Mouse (Mus musculus): Measurements from ENCODE around the gene Smg7. TPM values are rescaled to one million over a fixed set of nuclear protein-coding genes. Genes with fewer than 3 reads are reported as not detected.
"Not testable (repeated sequence)": the region's sequence is repeated elsewhere in the genome, so short reads cannot be mapped to it uniquely, and the experiment has no call there.

Gene Smg7
- polyA plus RNA-seq, 1 experiment from 2014 or later = 27.3 TPM

GRCm38 (mm10) chr1:152913483-152914460 lies 11.3 kb upstream of the Smg7 start:
- Histone ChIP-seq H3K27me3 (replicated peaks; ENCODE audit: control insufficient read depth, insufficient read depth, low read length) (no peaks in the 10 kb centered on the region), H3K9ac (ENCODE audit: low read depth, low read length) (no peak overlapping the region), H3K4me3 (ENCODE audit: low read length) (no peak overlapping the region), H3K4me2 (ENCODE audit: low read length) (no peak overlapping the region), H3K36me3 (ENCODE audit: control insufficient read depth, insufficient read depth, low read length) (no peaks in the 10 kb centered on the region), H3K4me1 (ENCODE audit: control insufficient read depth, insufficient read depth, low read depth, low read length) (no peaks in the 10 kb centered on the region), H3K27ac (ENCODE audit: low read depth, low read length) (no peak overlapping the region), H3K9me3 (ENCODE audit: control insufficient read depth, low read length) (no peaks in the 10 kb centered on the region)
- no peak for ATAC-seq
- WGBS = 75% methylated on average over 6 of the region's 6 CpGs

GRCm38 (mm10) chr1:152904469-152904868 lies 2.0 kb upstream of the Smg7 start:
- peak overlapping the region; percentile 78 for H3K27ac ChIP-seq (ENCODE audit: low read depth, low read length)
- under 1% methylated on average over 14 of the region's 14 CpGs for WGBS
- H3K4me1 ChIP-seq (ENCODE audit: control insufficient read depth, insufficient read depth, low read depth, low read length) = peaks cover 15% of the 10 kb centered on the region
- H3K4me3 ChIP-seq (ENCODE audit: low read length) = peak overlapping the region; percentile 41
- no peaks in the 10 kb centered on the region for H3K36me3 ChIP-seq (ENCODE audit: control insufficient read depth, insufficient read depth, low read length)
- H3K27me3 ChIP-seq (replicated peaks; ENCODE audit: control insufficient read depth, insufficient read depth, low read length) = no peaks in the 10 kb centered on the region
- peak overlapping the region; percentile 96 for H3K4me2 ChIP-seq (ENCODE audit: low read length)
- peak overlapping the region; percentile 51; the same call in 1 of the 2 replicates for H3K9ac ChIP-seq (ENCODE audit: low read depth, low read length)
- peak; percentile 55 for ATAC-seq
- no peaks in the 10 kb centered on the region for H3K9me3 ChIP-seq (ENCODE audit: control insufficient read depth, low read length)

- peak; percentile 50 for ATAC-seq
- Histone ChIP-seq H3K27me3 (replicated peaks; ENCODE audit: control insufficient read depth, insufficient read depth, low read length) (no peaks in the 10 kb centered on the region), H3K27ac (ENCODE audit: low read depth, low read length) (peak overlapping the region; percentile 100), H3K36me3 (ENCODE audit: control insufficient read depth, insufficient read depth, low read length) (no peaks in the 10 kb centered on the region), H3K4me1 (ENCODE audit: control insufficient read depth, insufficient read depth, low read depth, low read length) (peaks cover 17% of the 10 kb centered on the region), H3K4me3 (ENCODE audit: low read length) (peak overlapping the region; percentile 80), H3K4me2 (ENCODE audit: low read length) (peak overlapping the region; percentile 96), H3K9ac (ENCODE audit: low read depth, low read length) (peak overlapping the region; percentile 70), H3K9me3 (ENCODE audit: control insufficient read depth, low read length) (no peaks in the 10 kb centered on the region)
- WGBS = 0% methylated on average over 36 of the region's 36 CpGs
These were observed 1.2 kb upstream of the Smg7 start for GRCm38 (mm10) chr1:152903591-152904135.

- Histone ChIP-seq H3K27me3 (replicated peaks; ENCODE audit: control insufficient read depth, insufficient read depth, low read length) (no peaks in the 10 kb centered on the region), H3K4me3 (ENCODE audit: low read length) (peak overlapping the region; percentile 80), H3K36me3 (ENCODE audit: control insufficient read depth, insufficient read depth, low read length) (no peaks in the 10 kb centered on the region), H3K9me3 (ENCODE audit: control insufficient read depth, low read length) (no peaks in the 10 kb centered on the region), H3K4me1 (ENCODE audit: control insufficient read depth, insufficient read depth, low read depth, low read length) (peaks cover 17% of the 10 kb centered on the region), H3K4me2 (ENCODE audit: low read length) (peak overlapping the region; percentile 96), H3K9ac (ENCODE audit: low read depth, low read length) (peak overlapping the region; percentile 93), H3K27ac (ENCODE audit: low read depth, low read length) (peak overlapping the region; percentile 100)
- under 1% methylated on average over 65 of the region's 69 CpGs for WGBS
- peak; percentile 91 for ATAC-seq
These were observed 445 bp upstream of the Smg7 start for GRCm38 (mm10) chr1:152902665-152903516.

- Histone ChIP-seq H3K4me2 (ENCODE audit: low read length) (peak overlapping the region; percentile 76), H3K9me3 (ENCODE audit: control insufficient read depth, low read length) (no peaks in the 10 kb centered on the region), H3K9ac (ENCODE audit: low read depth, low read length) (peak overlapping the region; percentile 91), H3K27ac (ENCODE audit: low read depth, low read length) (peak overlapping the region; percentile 100), H3K27me3 (replicated peaks; ENCODE audit: control insufficient read depth, insufficient read depth, low read length) (no peaks in the 10 kb centered on the region), H3K36me3 (ENCODE audit: control insufficient read depth, insufficient read depth, low read length) (no peaks in the 10 kb centered on the region), H3K4me1 (ENCODE audit: control insufficient read depth, insufficient read depth, low read depth, low read length) (peaks cover 17% of the 10 kb centered on the region), H3K4me3 (ENCODE audit: low read length) (peak overlapping the region; percentile 80)
- 1% methylated on average over 6 of the region's 6 CpGs for WGBS
- ATAC-seq = no peak
These were observed 1.1 kb downstream of the Smg7 start for GRCm38 (mm10) chr1:152901419-152901764.

GRCm38 (mm10) chr1:152888086-152888485 lies 14.4 kb downstream of the Smg7 start:
- not testable (repeated sequence) for H3K36me3 ChIP-seq (ENCODE audit: control insufficient read depth, insufficient read depth, low read length); H3K27me3 ChIP-seq (replicated peaks; ENCODE audit: control insufficient read depth, insufficient read depth, low read length); H3K9me3 ChIP-seq (ENCODE audit: control insufficient read depth, low read length); H3K4me3 ChIP-seq (ENCODE audit: low read length); ATAC-seq; H3K4me1 ChIP-seq (ENCODE audit: control insufficient read depth, insufficient read depth, low read depth, low read length); H3K4me2 ChIP-seq (ENCODE audit: low read length); H3K9ac ChIP-seq (ENCODE audit: low read depth, low read length); H3K27ac ChIP-seq (ENCODE audit: low read depth, low read length)
- WGBS = 97% methylated on average over 3 of the region's 5 CpGs

- no peak for ATAC-seq
- H3K4me2 ChIP-seq (ENCODE audit: low read length) = no peak overlapping the region
- 77% methylated on average over 3 of the region's 3 CpGs for WGBS
These were observed 31.4 kb downstream of the Smg7 start for GRCm38 (mm10) chr1:152871031-152871430.

GRCm38 (mm10) chr1:152869901-152870300 lies 32.5 kb downstream of the Smg7 start:
- ATAC-seq = no peak
- Histone ChIP-seq H3K4me1 (ENCODE audit: control insufficient read depth, insufficient read depth, low read depth, low read length) (peaks cover 3% of the 10 kb centered on the region; the same call in 1 of the 2 replicates), H3K9ac (ENCODE audit: low read depth, low read length) (no peak overlapping the region), H3K36me3 (ENCODE audit: control insufficient read depth, insufficient read depth, low read length) (no peaks in the 10 kb centered on the region; the same call in none of the 2 replicates), H3K4me2 (ENCODE audit: low read length) (no peak overlapping the region), H3K27ac (ENCODE audit: low read depth, low read length) (no peak overlapping the region), H3K4me3 (ENCODE audit: low read length) (no peak overlapping the region), H3K9me3 (ENCODE audit: control insufficient read depth, low read length) (no peaks in the 10 kb centered on the region), H3K27me3 (replicated peaks; ENCODE audit: control insufficient read depth, insufficient read depth, low read length) (no peaks in the 10 kb centered on the region)
- 94% methylated on average over 6 of the region's 6 CpGs for WGBS

More at GRCm38 (mm10) chr1:152871031-152871430, 31.4 kb downstream of the Smg7 start:
- Histone ChIP-seq H3K9ac (ENCODE audit: low read depth, low read length) (no peak overlapping the region), H3K4me3 (ENCODE audit: low read length) (no peak overlapping the region), H3K9me3 (ENCODE audit: control insufficient read depth, low read length) (no peaks in the 10 kb centered on the region), H3K27ac (ENCODE audit: low read depth, low read length) (no peak overlapping the region), H3K27me3 (replicated peaks; ENCODE audit: control insufficient read depth, insufficient read depth, low read length) (no peaks in the 10 kb centered on the region), H3K36me3 (ENCODE audit: control insufficient read depth, insufficient read depth, low read length) (no peaks in the 10 kb centered on the region; the same call in none of the 2 replicates), H3K4me1 (ENCODE audit: control insufficient read depth, insufficient read depth, low read depth, low read length) (peaks cover 3% of the 10 kb centered on the region; the same call in 1 of the 2 replicates)

Measured in hindbrain, embryonic 16.5 days (tissue).